Mouse (Mus musculus) urinary bladder, postnatal 10 days (tissue): Measurements from ENCODE around the gene Wdpcp.

Source experiments
- DNase-seq: peaks from one replicate; pipeline ENCODE4 v3.0.0; 2022; ENCODE audit warnings: low spot score

The Wdpcp gene

GRCm38 (mm10) chr11:21749487-21749886 is 177.5 kb downstream of the Wdpcp start:
- DNase-seq = no peak

GRCm38 (mm10) chr11:21763201-21763600 is 191.2 kb downstream of the Wdpcp start:
- DNase-seq = no peak

GRCm38 (mm10) chr11:21788831-21789230 is 216.8 kb downstream of the Wdpcp start:
- DNase-seq = no peak

GRCm38 (mm10) chr11:21824941-21825340 is 252.9 kb downstream of the Wdpcp start:
- DNase-seq = no peak

DNA sequence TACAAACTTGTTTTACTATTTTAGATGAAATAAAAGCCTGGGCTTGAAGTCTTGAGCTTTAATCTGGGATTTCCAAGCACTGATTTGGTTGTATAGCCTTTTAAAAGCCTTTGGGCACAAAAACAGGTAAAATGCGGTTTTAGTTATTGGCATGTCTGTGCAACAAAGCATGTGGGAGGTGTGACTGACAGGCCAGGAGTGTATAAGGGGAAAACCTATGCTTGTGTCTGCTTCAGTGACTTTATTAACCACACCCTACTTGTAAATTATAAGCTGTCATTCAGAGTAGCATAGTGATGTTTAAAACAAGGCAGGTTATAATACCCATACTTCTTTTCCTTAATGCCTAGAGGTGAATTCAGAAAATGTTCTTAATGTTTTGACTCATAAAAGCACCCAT is 254.5 kb downstream of the Wdpcp start:
- no peak for DNase-seq

GRCm38 (mm10) chr11:21847040-21847439 is 275.0 kb downstream of the Wdpcp start:
- no peak for DNase-seq

- no peak for DNase-seq
Measured at GRCm38 (mm10) chr11:21864000-21864399, 292.0 kb downstream of the Wdpcp start.

- no peak for DNase-seq
Measured at GRCm38 (mm10) chr11:21864516-21864915, 292.5 kb downstream of the Wdpcp start.

DNA sequence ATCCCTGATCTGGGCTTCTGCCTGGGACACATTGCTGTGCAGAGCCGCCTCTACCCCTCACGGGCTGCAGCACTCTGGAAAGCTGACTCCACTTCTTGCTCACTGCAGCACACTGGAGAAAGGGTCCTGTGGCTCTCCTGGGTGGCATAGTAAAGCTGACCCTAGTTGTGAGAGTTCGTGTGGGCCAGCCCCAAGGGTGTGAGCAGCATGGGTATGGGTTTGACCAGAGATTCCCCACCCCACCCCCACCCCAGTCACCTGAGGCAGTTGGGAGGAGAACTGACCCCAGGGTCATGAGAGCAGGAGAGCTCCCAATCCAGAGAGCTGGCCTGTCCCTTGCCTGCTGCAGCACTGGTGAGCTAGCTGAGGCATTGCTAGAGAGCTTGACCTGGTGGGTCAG is 296.6 kb downstream of the Wdpcp start:
- no peak for DNase-seq

GRCm38 (mm10) chr11:21870863-21871262 is 298.8 kb downstream of the Wdpcp start:
- DNase-seq = no peak

DNA sequence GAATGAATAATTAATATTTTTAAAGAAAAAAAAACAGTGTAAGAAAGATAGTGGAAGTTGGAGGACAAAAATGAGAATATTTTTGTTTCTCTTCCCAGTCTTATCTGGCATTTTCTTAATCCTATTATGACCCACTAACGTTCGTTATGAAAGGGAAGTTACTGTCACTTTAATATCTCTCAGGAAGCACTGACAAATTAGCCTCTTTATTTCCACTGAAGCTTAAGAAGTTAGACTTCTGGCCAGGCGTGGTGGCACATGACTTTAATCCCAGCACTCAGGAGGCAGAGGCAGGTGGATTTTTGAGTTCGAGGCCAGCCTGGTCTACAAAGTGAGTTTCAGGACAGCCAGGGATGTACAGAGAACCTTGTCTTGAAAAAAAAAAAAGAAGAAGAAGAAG is 299.7 kb downstream of the Wdpcp start:
- no peak for DNase-seq

GRCm38 (mm10) chr11:21875077-21875476 is 303.0 kb downstream of the Wdpcp start:
- DNase-seq = no peak

- no peak for DNase-seq
Measured at GRCm38 (mm10) chr11:21894696-21895095, 322.7 kb downstream of the Wdpcp start.

DNA sequence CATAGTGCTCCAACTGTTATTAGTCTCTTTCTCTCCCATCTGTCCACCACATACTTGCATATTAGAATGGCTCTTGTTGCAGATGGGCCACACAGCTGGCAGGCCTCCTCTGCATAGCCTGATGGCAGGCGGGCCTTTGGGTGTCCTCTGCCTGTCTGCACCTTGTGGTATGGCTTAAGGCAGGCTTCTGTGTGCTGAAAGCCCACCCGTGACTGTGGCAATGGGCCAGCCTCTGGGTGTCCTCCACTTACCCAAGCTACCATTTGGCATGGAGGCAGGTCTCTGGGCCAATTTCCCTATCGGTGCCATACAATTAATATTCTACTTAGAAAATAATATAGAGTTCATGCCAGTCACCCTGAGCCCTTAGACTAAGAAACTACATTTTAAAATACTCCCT is 350.5 kb downstream of the Wdpcp start:
- DNase-seq = no peak
